Mouse (Mus musculus): Measurements from ENCODE around the gene Shbg. TPM values are rescaled to one million over a fixed set of nuclear protein-coding genes. Genes with fewer than 3 reads are reported as not detected.

Gene Shbg
- 0.10 and 0.72 TPM in 2 replicates for polyA plus RNA-seq (2015; fragmentation: Nextera tagmentation; extraction: Ambion mirVana)

GRCm38 (mm10) chr11:69617805-69618204 lies at the start of gene Shbg:
Gene Shbg, minus strand, starts transcription at chr11:69617905.
- no peak within 1 kb of the TSS for H3K4me2 ChIP-seq (ENCODE audit: low read depth, low read length)
- WGBS: 61% methylated on average over 5 of the region's 5 CpGs
- no peaks in the 10 kb centered on the region for H3K9me3 ChIP-seq (ENCODE audit: control insufficient read depth, low read length)
- peaks cover 10% of the 10 kb centered on the region for H3K4me1 ChIP-seq (ENCODE audit: control insufficient read depth, insufficient read depth, low read length)
- no peaks in the 10 kb centered on the region for H3K36me3 ChIP-seq (ENCODE audit: control insufficient read depth, insufficient read depth, low read length)
- H3K27ac ChIP-seq (ENCODE audit: low read length): no peak within 1 kb of the TSS
- H3K9ac ChIP-seq (ENCODE audit: low read depth, low read length): no peak within 1 kb of the TSS
- H3K27me3 ChIP-seq (replicated peaks; ENCODE audit: control insufficient read depth, insufficient read depth, low read length): no peaks in the 10 kb centered on the region
- ATAC-seq: no peak
- no peak within 1 kb of the TSS for H3K4me3 ChIP-seq (ENCODE audit: low read length)

- H3K4me2 ChIP-seq (ENCODE audit: low read depth, low read length): no peak overlapping the region
Observed at GRCm38 (mm10) chr11:69666665-69667005, 48.9 kb upstream of the Shbg start.

GRCm38 (mm10) chr11:69665961-69666664 lies 48.4 kb upstream of the Shbg start, which contains the start of gene Cd68:
Gene Cd68, minus strand, starts transcription at chr11:69666153.
- Histone ChIP-seq H3K27ac (ENCODE audit: low read length) (peak within 1 kb of the TSS; percentile 11; the same call in 1 of the 2 replicates), H3K9me3 (ENCODE audit: control insufficient read depth, low read length) (no peaks in the 10 kb centered on the region), H3K4me1 (ENCODE audit: control insufficient read depth, insufficient read depth, low read length) (peaks cover 24% of the 10 kb centered on the region), H3K4me3 (ENCODE audit: low read length) (no peak within 1 kb of the TSS), H3K4me2 (ENCODE audit: low read depth, low read length) (no peak within 1 kb of the TSS), H3K27me3 (replicated peaks; ENCODE audit: control insufficient read depth, insufficient read depth, low read length) (no peaks in the 10 kb centered on the region), H3K36me3 (ENCODE audit: control insufficient read depth, insufficient read depth, low read length) (peaks cover 24% of the 10 kb centered on the region), H3K9ac (ENCODE audit: low read depth, low read length) (no peak within 1 kb of the TSS)
- ATAC-seq: 0 out of 2 replicates have a peak, but pooled peaks have one; percentile 4
- 27% methylated on average over 7 of the region's 7 CpGs for WGBS

More at GRCm38 (mm10) chr11:69666665-69667005, 48.9 kb upstream of the Shbg start:
- H3K4me1 ChIP-seq (ENCODE audit: control insufficient read depth, insufficient read depth, low read length): peaks cover 24% of the 10 kb centered on the region
- ATAC-seq: no peak
- H3K9me3 ChIP-seq (ENCODE audit: control insufficient read depth, low read length): no peaks in the 10 kb centered on the region
- no peak overlapping the region; the same call in 1 of the 2 replicates for H3K27ac ChIP-seq (ENCODE audit: low read length)
- no peak overlapping the region for H3K9ac ChIP-seq (ENCODE audit: low read depth, low read length)
- no peaks in the 10 kb centered on the region for H3K27me3 ChIP-seq (replicated peaks; ENCODE audit: control insufficient read depth, insufficient read depth, low read length)
- H3K36me3 ChIP-seq (ENCODE audit: control insufficient read depth, insufficient read depth, low read length): peaks cover 24% of the 10 kb centered on the region
- 85% methylated on average over 3 of the region's 3 CpGs for WGBS
- no peak overlapping the region for H3K4me3 ChIP-seq (ENCODE audit: low read length)

GRCm38 (mm10) chr11:69665457-69665960 lies 47.8 kb upstream of the Shbg start:
- Histone ChIP-seq H3K9me3 (ENCODE audit: control insufficient read depth, low read length) (no peaks in the 10 kb centered on the region), H3K27ac (ENCODE audit: low read length) (peak overlapping the region; percentile 11; the same call in 1 of the 2 replicates), H3K27me3 (replicated peaks; ENCODE audit: control insufficient read depth, insufficient read depth, low read length) (no peaks in the 10 kb centered on the region), H3K9ac (ENCODE audit: low read depth, low read length) (no peak overlapping the region), H3K4me1 (ENCODE audit: control insufficient read depth, insufficient read depth, low read length) (peaks cover 24% of the 10 kb centered on the region), H3K36me3 (ENCODE audit: control insufficient read depth, insufficient read depth, low read length) (peaks cover 24% of the 10 kb centered on the region), H3K4me3 (ENCODE audit: low read length) (no peak overlapping the region), H3K4me2 (ENCODE audit: low read depth, low read length) (no peak overlapping the region)
- 63% methylated on average over 9 of the region's 9 CpGs for WGBS
- ATAC-seq: no peak

- H3K4me2 ChIP-seq (ENCODE audit: low read depth, low read length): no peak overlapping the region
- WGBS: 92% methylated on average over 7 of the region's 7 CpGs
- peaks cover 24% of the 10 kb centered on the region for H3K36me3 ChIP-seq (ENCODE audit: control insufficient read depth, insufficient read depth, low read length)
- no peaks in the 10 kb centered on the region for H3K27me3 ChIP-seq (replicated peaks; ENCODE audit: control insufficient read depth, insufficient read depth, low read length)
- H3K27ac ChIP-seq (ENCODE audit: low read length): 0 out of 2 replicates have a peak overlapping the region, but pooled peaks have one; percentile 11
- peaks cover 18% of the 10 kb centered on the region for H3K4me1 ChIP-seq (ENCODE audit: control insufficient read depth, insufficient read depth, low read length)
- H3K9me3 ChIP-seq (ENCODE audit: control insufficient read depth, low read length): no peaks in the 10 kb centered on the region
- no peak for ATAC-seq
- no peak overlapping the region for H3K9ac ChIP-seq (ENCODE audit: low read depth, low read length)
- no peak overlapping the region for H3K4me3 ChIP-seq (ENCODE audit: low read length)
Observed at GRCm38 (mm10) chr11:69664841-69665240, 47.1 kb upstream of the Shbg start.

GRCm38 (mm10) chr11:69663795-69664194 lies 46.1 kb upstream of the Shbg start:
- Histone ChIP-seq H3K27me3 (replicated peaks; ENCODE audit: control insufficient read depth, insufficient read depth, low read length) (no peaks in the 10 kb centered on the region), H3K36me3 (ENCODE audit: control insufficient read depth, insufficient read depth, low read length) (peaks cover 20% of the 10 kb centered on the region), H3K9me3 (ENCODE audit: control insufficient read depth, low read length) (no peaks in the 10 kb centered on the region), H3K9ac (ENCODE audit: low read depth, low read length) (no peak overlapping the region; the same call in 1 of the 2 replicates), H3K4me3 (ENCODE audit: low read length) (no peak overlapping the region), H3K4me1 (ENCODE audit: control insufficient read depth, insufficient read depth, low read length) (peaks cover 8% of the 10 kb centered on the region), H3K27ac (ENCODE audit: low read length) (no peak overlapping the region), H3K4me2 (ENCODE audit: low read depth, low read length) (no peak overlapping the region)
- WGBS: 77% methylated on average over 6 of the region's 6 CpGs
- ATAC-seq: no peak

- no peak for ATAC-seq
Observed at GRCm38 (mm10) chr11:69662967-69663671, 45.4 kb upstream of the Shbg start.

GRCm38 (mm10) chr11:69662213-69662966 lies 44.7 kb upstream of the Shbg start, which contains the start of gene Mpdu1:
Gene Mpdu1, minus strand, starts transcription at chr11:69662642.
- peak within 1 kb of the TSS; percentile 64 for H3K4me3 ChIP-seq (ENCODE audit: low read length)
- no peaks in the 10 kb centered on the region for H3K9me3 ChIP-seq (ENCODE audit: control insufficient read depth, low read length)
- ATAC-seq: peak; percentile 96
- peaks cover 6% of the 10 kb centered on the region for H3K4me1 ChIP-seq (ENCODE audit: control insufficient read depth, insufficient read depth, low read length)
- peak within 1 kb of the TSS; percentile 72 for H3K9ac ChIP-seq (ENCODE audit: low read depth, low read length)
- peak within 1 kb of the TSS; percentile 96 for H3K27ac ChIP-seq (ENCODE audit: low read length)
- H3K27me3 ChIP-seq (replicated peaks; ENCODE audit: control insufficient read depth, insufficient read depth, low read length): no peaks in the 10 kb centered on the region
- peak within 1 kb of the TSS; percentile 69 for H3K4me2 ChIP-seq (ENCODE audit: low read depth, low read length)
- peaks cover 21% of the 10 kb centered on the region for H3K36me3 ChIP-seq (ENCODE audit: control insufficient read depth, insufficient read depth, low read length)
- WGBS: under 1% methylated on average over 48 of the region's 48 CpGs

More at GRCm38 (mm10) chr11:69662967-69663671, 45.4 kb upstream of the Shbg start:
- Histone ChIP-seq H3K4me2 (ENCODE audit: low read depth, low read length) (peak overlapping the region; percentile 69), H3K9me3 (ENCODE audit: control insufficient read depth, low read length) (no peaks in the 10 kb centered on the region), H3K9ac (ENCODE audit: low read depth, low read length) (peak overlapping the region; percentile 72), H3K36me3 (ENCODE audit: control insufficient read depth, insufficient read depth, low read length) (peaks cover 21% of the 10 kb centered on the region), H3K4me3 (ENCODE audit: low read length) (peak overlapping the region; percentile 64), H3K4me1 (ENCODE audit: control insufficient read depth, insufficient read depth, low read length) (peaks cover 6% of the 10 kb centered on the region), H3K27me3 (replicated peaks; ENCODE audit: control insufficient read depth, insufficient read depth, low read length) (no peaks in the 10 kb centered on the region), H3K27ac (ENCODE audit: low read length) (peak overlapping the region; percentile 96)
- WGBS: 65% methylated on average over 13 of the region's 13 CpGs

Measured in intestine, embryonic 16.5 days (tissue).